Mouse (Mus musculus) midbrain, embryonic 14.5 days (tissue): Measurements from ENCODE around the gene Sypl. TPM values are rescaled to one million over a fixed set of nuclear protein-coding genes. Genes with fewer than 3 reads are reported as not detected.

Source experiments
- ATAC-seq: fragments of 200-750 bp; cut with Nextera tagmentation; 2 replicates; pipeline ENCODE4 v1.8.0; 2017; ENCODE audit warnings: moderate number of reproducible peaks, moderate library complexity; ENCODE audit not compliant: low FRiP score, low TSS enrichment
- DNase-seq: peaks from one replicate; pipeline ENCODE4 v3.0.0-alpha.2; 2015
- H3K27ac ChIP-seq: fragments of 300-500 bp; sonication (generic); replicated peaks from 2 replicates; pipeline ENCODE4 v1.5.1; 2014; ENCODE audit warnings: mild to moderate bottlenecking, low read depth, low read length, moderate library complexity
- H3K27me3 ChIP-seq: fragments of 300-500 bp; sonication (generic); 2 replicates; pipeline ENCODE4 v1.6.1; 2014; ENCODE audit warnings: low read length, control low read depth, mixed read lengths; ENCODE audit not compliant: control insufficient read depth, insufficient read depth
- H3K36me3 ChIP-seq: fragments of 300-500 bp; sonication (generic); 2 replicates; pipeline ENCODE4 v1.6.1; 2014; ENCODE audit warnings: low read length, control low read depth; ENCODE audit not compliant: control insufficient read depth, insufficient read depth
- H3K4me1 ChIP-seq: fragments of 300-500 bp; sonication (generic); 2 replicates; pipeline ENCODE4 v1.6.1; 2014; ENCODE audit warnings: mild to moderate bottlenecking, antibody characterized with exemption, low read length, control low read depth; ENCODE audit not compliant: control insufficient read depth, insufficient read depth
- H3K4me2 ChIP-seq: fragments of 300-500 bp; sonication (generic); 2 replicates; pipeline ENCODE4 v1.6.1; 2014; ENCODE audit warnings: mild to moderate bottlenecking, low read length, moderate library complexity
- H3K4me3 ChIP-seq: fragments of 300-500 bp; sonication (generic); replicated peaks from 2 replicates; pipeline ENCODE4 v1.5.1; 2014; ENCODE audit warnings: low read depth, low read length
- H3K9ac ChIP-seq: fragments of 300-500 bp; sonication (generic); replicated peaks from 2 replicates; pipeline ENCODE4 v1.6.1; 2014; ENCODE audit warnings: mild to moderate bottlenecking, low read length, moderate library complexity
- H3K9me3 ChIP-seq: fragments of 300-500 bp; sonication (generic); 2 replicates; pipeline ENCODE4 v1.6.1; 2016; ENCODE audit warnings: low read length, control low read depth, mixed read lengths; ENCODE audit not compliant: control insufficient read depth
- WGBS: fragments of 180-500 bp; shearing (Covaris S2); extraction: QIAGEN DNeasy Blood & Tissue Kit; methylation state at CpG from one replicate; pipeline ENCODE4 v1.1.7; 2014; 5-methylcytosine and 5-hydroxymethylcytosine counted together
- polyA plus RNA-seq: library from polyadenylated mRNA; unstranded; fragments of >200 nt; fragmentation: Nextera tagmentation; extraction: Ambion mirVana; gene quantifications from 2 replicates; pipeline ENCODE4 v1.2.1, GENCODE M21; 2014

Sypl gene
- polyA plus RNA-seq, 1 experiment from 2014 or later = 39.4 TPM

DNA sequence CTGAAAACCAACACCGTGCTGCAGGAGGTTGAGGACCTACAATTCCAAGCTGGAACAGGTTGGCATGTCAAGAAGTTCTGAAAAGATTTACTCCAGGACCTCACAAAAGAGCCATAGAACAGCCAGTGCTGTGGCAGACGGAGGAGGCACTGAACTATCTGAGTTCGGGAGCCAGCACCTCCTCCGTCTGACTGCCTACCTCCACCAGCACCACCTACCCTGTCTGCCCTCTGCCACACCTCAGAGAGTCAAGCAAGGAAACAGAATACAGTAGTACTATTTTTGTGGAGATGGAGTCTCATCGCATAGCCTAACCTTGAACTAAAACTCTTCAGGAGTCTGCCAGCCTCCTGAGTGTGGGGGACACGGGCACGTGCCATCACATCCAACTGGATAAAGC lies 23.1 kb upstream of the Sypl start:
- Histone ChIP-seq H3K4me2 (no peak overlapping the region), H3K27ac (no peak overlapping the region), H3K36me3 (no peaks in the 10 kb centered on the region), H3K4me3 (no peak overlapping the region), H3K9me3 (no peaks in the 10 kb centered on the region), H3K27me3 (no peaks in the 10 kb centered on the region), H3K9ac (no peak overlapping the region), H3K4me1 (peaks cover 12% of the 10 kb centered on the region)
- DNase-seq = no peak
- ATAC-seq = no peak
- 87% methylated on average over 7 of the region's 7 CpGs for WGBS

DNA sequence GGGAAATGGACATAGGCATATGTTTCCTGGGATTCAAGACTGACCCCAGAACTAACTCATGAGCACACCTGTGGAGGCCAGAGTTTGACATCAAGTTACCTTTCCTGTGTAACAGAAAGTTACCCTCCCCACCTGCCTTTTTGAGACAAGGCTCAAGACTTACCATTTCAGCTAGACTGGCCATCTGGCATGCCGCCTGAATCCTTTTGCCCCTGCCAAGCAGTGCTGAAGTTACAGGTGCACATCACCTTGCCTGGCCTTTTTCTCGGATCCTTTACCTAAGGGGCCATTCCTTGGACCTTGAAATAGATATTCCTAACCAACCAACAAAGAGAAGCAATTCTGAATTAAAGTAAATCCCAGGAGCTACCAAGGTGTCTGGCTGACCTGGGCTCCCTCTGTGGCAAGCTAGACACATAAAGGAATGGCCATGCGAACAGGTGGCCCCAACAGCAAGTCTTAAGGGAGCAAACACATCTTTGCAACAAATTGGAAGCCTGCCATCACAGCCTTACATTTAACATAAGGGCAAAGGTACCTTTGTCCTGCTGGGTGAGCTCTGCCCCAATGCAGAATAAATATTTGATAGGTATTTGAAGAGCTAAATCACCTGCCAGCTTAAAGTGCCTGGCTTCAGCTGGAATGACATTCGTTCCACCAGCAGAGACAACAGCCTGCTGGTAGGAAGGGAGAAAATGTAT lies 17.3 kb upstream of the Sypl start:
- Histone ChIP-seq H3K36me3 (no peaks in the 10 kb centered on the region), H3K9ac (no peak overlapping the region), H3K27me3 (no peaks in the 10 kb centered on the region), H3K4me1 (no peaks in the 10 kb centered on the region), H3K27ac (no peak overlapping the region), H3K4me2 (no peak overlapping the region), H3K4me3 (no peak overlapping the region), H3K9me3 (no peaks in the 10 kb centered on the region)
- ATAC-seq (no peak), DNase-seq (no peak)
- WGBS = 83% methylated on average over 4 of the region's 4 CpGs

DNA sequence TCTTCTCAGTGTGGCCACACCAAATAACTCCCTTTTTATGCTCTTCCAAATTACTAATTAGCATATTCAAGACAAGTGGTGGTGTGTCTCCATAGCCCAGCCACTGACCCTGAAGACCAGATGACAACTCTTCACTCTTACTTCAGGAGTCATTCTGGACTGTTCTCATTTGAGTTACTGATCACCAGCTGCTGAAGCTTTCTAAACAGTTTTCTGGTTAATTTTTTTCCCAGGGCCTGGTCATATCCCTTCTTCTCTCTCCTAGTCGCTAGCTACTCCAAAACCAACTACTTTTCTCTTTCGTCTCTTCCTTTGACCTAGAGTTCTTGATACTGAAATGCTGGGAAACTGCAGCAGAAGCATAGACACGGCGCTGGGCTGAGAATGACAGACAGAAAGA lies 12.6 kb upstream of the Sypl start:
- Histone ChIP-seq H3K27ac (no peak overlapping the region), H3K27me3 (no peaks in the 10 kb centered on the region), H3K36me3 (no peaks in the 10 kb centered on the region), H3K4me2 (no peak overlapping the region), H3K9ac (no peak overlapping the region), H3K9me3 (no peaks in the 10 kb centered on the region), H3K4me3 (no peak overlapping the region), H3K4me1 (no peaks in the 10 kb centered on the region)
- DNase-seq (no peak), ATAC-seq (no peak)
- 84% methylated on average over 4 of the region's 4 CpGs for WGBS

DNA sequence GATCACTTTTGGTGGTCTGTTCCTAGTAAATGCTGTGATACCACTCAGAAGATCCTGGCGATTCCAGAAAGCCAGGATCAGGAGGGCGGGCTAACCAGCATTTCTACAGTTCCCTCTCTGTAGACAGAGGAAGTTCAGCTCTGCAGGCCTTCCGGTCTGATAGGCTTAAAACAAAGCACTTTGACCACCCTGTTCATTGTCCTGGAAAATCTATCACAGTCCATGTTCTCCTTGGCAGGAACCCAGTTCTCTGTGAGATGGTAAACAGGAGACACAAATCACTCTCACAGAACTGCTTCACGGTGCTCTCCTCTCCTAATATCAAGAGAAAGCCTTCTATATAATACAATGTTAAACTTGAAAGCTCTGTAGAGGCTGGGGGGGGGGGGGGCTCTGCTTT lies 10.3 kb upstream of the Sypl start:
- no peaks in the 10 kb centered on the region for H3K27me3 ChIP-seq
- no peak overlapping the region for H3K4me2 ChIP-seq
- no peaks in the 10 kb centered on the region for H3K4me1 ChIP-seq
- WGBS = 71% methylated on average over 4 of the region's 4 CpGs
- no peak overlapping the region for H3K4me3 ChIP-seq
- ATAC-seq = no peak
- no peaks in the 10 kb centered on the region for H3K9me3 ChIP-seq
- no peak overlapping the region for H3K9ac ChIP-seq
- peak; percentile 13 for DNase-seq
- no peak overlapping the region for H3K27ac ChIP-seq
- no peaks in the 10 kb centered on the region for H3K36me3 ChIP-seq

DNA sequence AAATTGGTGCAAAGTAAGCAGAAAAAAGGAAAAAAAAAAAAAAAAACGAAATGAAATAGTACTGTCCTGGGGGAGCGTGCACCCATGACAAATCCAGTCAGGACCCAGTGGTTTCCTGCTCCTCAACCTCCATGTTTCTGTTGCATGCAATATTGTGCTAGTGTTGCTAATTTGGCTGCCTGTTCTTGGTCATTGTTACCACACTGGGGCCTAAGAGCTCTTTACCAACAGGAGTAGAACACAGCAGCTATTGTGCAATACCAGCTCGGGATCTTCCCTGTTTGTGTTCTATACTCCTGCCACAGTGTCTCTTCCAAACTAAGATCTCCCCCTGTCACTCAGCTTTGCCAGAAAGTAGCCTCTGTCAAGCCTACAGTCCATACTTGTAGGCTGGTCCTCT lies 9.7 kb upstream of the Sypl start:
- Histone ChIP-seq H3K4me3 (no peak overlapping the region), H3K27me3 (no peaks in the 10 kb centered on the region), H3K36me3 (no peaks in the 10 kb centered on the region), H3K4me1 (no peaks in the 10 kb centered on the region), H3K9me3 (no peaks in the 10 kb centered on the region), H3K9ac (no peak overlapping the region), H3K27ac (no peak overlapping the region), H3K4me2 (no peak overlapping the region)
- ATAC-seq (no peak), DNase-seq (no peak)
- 69% methylated on average over 3 of the region's 3 CpGs for WGBS

DNA sequence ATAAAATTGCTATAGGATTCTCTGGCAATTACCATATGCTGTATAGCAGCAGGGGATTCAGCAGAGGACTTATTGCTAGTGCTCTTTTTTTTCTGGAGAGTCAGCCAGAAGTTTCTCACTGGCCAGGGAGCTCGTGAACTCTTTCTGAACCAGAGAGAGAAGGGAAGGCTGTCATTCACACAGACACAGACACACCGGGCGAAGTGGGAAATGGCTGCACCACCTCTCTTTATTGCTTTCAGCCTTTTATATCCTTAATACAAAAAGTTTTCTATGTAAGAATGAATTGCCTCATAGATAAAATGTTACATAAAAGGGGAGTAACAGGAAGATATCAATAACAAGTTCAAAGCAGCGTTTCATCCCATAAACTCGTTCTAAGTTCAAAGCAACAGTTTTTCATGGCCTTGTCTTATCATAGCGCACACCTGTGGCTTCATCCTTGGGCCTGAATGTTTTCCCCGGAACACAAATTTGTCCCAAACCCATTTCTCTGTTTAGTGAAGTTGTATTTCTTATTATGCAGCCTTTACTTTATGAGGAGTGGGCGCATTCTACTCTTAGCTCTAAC lies 8.7 kb upstream of the Sypl start:
- Histone ChIP-seq H3K4me1 (no peaks in the 10 kb centered on the region), H3K27ac (no peak overlapping the region), H3K36me3 (no peaks in the 10 kb centered on the region), H3K9me3 (no peaks in the 10 kb centered on the region), H3K27me3 (no peaks in the 10 kb centered on the region), H3K9ac (no peak overlapping the region), H3K4me2 (no peak overlapping the region), H3K4me3 (no peak overlapping the region)
- ATAC-seq (no peak), DNase-seq (no peak)
- WGBS = 83% methylated on average over 8 of the region's 8 CpGs

DNA sequence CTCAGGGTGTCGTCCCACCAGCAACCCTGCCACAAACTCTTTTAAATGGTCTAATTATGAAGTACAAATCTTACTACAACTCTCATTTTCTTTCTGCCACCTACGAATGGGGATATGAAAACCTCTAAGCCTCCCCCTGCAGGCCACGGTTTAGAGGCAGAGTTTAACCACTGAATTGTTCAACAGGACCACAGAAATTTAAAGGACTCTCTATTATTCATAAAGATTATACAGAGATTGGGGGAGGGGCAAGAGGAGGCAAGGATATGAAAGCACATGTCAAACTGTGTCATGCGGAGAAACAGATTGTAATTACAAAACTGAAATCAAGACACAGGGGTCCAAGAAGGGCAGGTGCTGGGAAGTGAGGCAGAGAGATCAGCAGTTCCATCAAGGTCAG lies 7.3 kb upstream of the Sypl start:
- DNase-seq (no peak), ATAC-seq (no peak)
- H3K9ac ChIP-seq = no peak overlapping the region
- no peak overlapping the region for H3K4me2 ChIP-seq
- no peaks in the 10 kb centered on the region for H3K4me1 ChIP-seq
- no peaks in the 10 kb centered on the region for H3K27me3 ChIP-seq
- no peaks in the 10 kb centered on the region for H3K9me3 ChIP-seq
- no peaks in the 10 kb centered on the region for H3K36me3 ChIP-seq
- H3K27ac ChIP-seq = no peak overlapping the region
- H3K4me3 ChIP-seq = no peak overlapping the region
- 75% methylated on average over 4 of the region's 4 CpGs for WGBS

DNA sequence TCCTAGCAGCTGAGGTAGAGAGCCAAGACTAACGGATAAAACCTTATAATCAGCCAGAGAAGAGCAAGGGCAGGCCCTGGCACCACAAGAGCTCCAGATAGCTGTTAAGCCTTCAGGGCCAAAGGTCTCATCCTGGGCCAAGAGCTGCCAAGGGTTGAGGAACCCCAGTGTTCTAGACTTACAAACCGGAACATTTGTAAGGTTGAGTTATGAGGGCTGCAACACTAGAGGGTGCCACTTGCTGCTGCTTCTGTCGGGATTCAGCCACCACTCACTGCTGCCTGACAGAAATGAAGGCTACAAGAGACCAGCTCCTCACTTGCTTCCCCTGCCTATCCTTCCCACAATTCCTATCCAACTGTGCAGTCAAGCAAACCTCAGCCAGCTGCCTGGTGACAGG lies 1.3 kb upstream of the Sypl start:
- H3K27me3 ChIP-seq = no peaks in the 10 kb centered on the region
- H3K27ac ChIP-seq = no peak overlapping the region
- H3K36me3 ChIP-seq = no peaks in the 10 kb centered on the region
- H3K9ac ChIP-seq = no peak overlapping the region
- no peaks in the 10 kb centered on the region for H3K9me3 ChIP-seq
- H3K4me3 ChIP-seq = no peak overlapping the region
- 39% methylated on average over 3 of the region's 3 CpGs for WGBS
- ATAC-seq = no peak
- H3K4me1 ChIP-seq = peaks cover 24% of the 10 kb centered on the region
- peak; percentile 19 for DNase-seq
- H3K4me2 ChIP-seq = peak overlapping the region; percentile 63; the same call in 1 of the 2 replicates

DNA sequence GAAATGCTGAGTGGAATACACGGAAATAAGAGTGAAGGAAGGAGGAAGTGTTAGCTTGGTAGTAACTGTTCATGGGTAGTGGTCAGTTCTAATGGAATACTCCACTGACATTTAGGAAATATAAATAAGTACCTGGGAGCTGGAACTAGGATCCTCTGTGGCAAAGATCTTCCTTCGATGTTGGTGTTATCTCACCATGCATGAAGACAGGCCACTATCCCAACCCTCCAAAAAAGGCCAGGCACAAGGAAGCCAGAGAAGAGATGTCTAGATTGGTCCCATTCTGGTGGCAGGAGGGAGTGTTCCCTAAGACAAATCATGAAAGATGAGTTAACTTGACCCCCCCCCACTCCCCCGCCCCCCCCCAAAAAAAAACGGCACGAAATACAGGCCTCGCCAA lies 625 bp upstream of the Sypl start:
- no peaks in the 10 kb centered on the region for H3K36me3 ChIP-seq
- no peak for ATAC-seq
- peak overlapping the region; percentile 69 for H3K4me3 ChIP-seq
- H3K27me3 ChIP-seq = no peaks in the 10 kb centered on the region
- 18% methylated on average over 6 of the region's 6 CpGs for whole genome bisulfite sequencing
- peak overlapping the region; percentile 63 for H3K4me2 ChIP-seq
- H3K27ac ChIP-seq = peak overlapping the region; percentile 95
- DNase-seq = no peak
- peak overlapping the region; percentile 75; the same call in 1 of the 2 replicates for H3K9ac ChIP-seq
- H3K9me3 ChIP-seq = no peaks in the 10 kb centered on the region
- H3K4me1 ChIP-seq = peaks cover 24% of the 10 kb centered on the region
